Mouse (Mus musculus): ENCODE data around the gene Sox5.

Sox5 gene

DNA sequence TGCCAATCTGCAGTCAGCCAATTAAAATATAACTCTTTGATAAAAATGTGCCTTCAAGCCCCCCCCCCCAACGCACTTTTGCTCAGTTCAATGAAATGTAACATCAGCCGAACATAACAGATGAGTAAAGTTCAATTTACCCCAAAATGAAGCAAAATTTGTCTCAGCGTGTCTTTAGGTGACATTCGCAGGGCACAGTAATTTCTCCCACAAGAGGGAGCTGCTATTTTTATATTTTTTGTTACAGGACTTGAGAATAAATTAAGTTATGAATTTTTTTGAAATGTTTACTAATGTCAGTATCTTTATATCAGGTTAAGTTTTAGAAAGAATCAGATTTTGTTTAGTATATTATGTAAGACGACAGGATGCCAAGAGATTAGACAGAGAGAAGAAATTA lies 280.3 kb downstream of the Sox5 start:
- in situ Hi-C loops (cut with MboI, MseI): no loop called here

DNA sequence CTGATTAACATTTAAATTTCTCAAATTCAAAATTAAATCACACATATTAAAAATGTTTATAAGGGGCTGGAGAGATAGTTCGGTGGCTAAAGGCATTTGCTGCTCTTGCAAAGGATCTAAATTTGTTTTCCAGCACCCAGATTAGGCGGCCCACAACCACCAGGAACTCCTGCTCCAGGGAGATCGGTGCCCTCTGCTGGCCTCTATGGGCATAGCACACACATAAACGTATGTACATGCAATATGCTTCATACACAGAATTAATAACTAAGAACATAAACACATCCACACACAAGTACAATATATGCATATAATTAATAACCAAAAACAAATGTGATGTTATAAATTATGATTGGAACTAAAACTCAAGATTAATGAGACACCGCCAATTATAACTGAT lies 283.6 kb downstream of the Sox5 start:
- in situ Hi-C loops (cut with MboI, MseI): no loop called here

DNA sequence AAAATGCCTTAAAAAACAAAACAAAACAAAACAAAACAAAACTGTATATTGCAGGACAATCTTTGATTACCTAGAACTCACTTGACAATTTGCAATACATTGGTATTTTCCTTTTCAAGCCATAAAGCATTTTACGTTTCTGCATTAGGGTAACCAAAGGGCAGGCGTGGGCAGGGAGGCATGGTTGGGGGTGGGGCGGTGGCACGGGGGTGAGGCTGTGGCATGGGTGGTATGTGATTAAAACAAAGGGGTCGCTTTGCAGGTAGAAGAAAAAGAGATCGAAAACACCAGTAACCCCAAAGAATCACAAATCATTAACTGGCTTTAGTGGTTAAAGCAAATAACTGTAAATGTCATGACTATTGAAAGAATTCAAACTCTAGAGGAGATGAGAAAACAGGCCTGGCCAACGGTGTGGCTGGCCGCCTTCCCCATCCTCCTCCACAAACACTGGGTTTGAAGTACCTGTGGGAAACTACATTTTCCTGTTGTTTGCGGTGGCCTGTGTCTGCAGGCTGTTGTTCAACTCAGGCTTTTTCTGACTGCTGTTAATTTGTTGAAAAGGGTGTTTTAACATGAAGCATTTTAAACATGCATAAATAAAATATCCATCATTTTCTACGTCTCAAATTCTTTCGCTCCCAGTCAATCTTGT lies 289.9 kb downstream of the Sox5 start:
- in situ Hi-C loops (cut with MboI, MseI): no loop called here

DNA sequence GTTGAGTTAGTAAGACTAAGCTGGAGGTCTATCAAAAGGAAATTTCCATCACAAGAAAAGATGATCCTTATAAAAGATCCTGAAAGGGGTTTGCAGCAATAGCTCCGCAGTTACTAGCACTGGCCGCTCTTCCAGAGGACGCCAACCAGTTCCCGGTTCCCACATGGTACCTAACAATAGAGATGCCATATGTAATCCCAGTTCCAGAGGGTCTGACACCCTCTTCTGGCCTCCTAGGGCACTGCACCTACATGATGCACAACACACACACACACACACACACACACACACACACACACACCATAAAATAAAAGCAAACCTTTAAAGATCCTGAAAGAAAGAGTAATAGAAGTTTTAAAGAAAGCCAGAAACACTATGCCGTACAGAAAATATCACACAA lies 290.9 kb downstream of the Sox5 start:
- in situ Hi-C loops (cut with MboI, MseI): no loop called here

DNA sequence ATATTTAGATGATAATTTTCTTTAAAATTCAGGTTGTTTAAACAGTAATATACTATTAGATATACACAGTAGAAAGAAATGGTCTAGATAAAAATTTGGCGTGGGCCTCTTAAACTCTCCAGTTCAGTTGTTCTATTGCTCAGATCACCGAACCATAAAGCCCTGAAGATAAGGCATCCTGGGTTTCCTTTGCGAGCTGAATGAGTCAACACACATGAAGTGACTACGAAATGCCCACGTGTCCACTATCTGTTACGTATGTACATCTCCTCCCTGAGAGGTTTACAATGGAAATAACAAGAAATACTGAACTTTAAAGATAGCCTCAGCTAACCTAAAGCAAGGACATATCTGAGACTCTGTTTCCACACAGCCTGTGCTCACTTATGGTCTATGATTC lies 296.2 kb downstream of the Sox5 start:
- in situ Hi-C loops (cut with MboI, MseI): no loop called here

DNA sequence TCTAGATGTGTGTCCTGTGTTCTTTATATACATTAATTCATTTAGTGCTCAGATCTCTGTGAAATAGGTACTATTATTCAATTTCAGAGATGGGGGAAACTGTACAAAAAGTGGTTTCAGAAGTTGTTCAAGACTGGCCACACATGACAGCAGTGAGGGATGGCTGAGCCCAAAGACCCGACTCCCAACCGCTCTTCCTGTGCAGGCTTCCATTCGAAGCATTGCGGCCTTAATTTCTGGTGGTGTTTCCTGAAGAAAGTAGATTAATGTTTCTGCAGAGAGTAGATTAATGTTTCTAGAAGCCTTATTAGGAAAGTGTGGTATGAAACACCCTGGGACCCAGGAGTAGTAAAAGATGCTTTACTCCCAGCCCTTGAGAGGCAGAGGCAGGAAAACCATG lies 298.6 kb downstream of the Sox5 start:
- in situ Hi-C loops (cut with MboI, MseI): no loop called here

DNA sequence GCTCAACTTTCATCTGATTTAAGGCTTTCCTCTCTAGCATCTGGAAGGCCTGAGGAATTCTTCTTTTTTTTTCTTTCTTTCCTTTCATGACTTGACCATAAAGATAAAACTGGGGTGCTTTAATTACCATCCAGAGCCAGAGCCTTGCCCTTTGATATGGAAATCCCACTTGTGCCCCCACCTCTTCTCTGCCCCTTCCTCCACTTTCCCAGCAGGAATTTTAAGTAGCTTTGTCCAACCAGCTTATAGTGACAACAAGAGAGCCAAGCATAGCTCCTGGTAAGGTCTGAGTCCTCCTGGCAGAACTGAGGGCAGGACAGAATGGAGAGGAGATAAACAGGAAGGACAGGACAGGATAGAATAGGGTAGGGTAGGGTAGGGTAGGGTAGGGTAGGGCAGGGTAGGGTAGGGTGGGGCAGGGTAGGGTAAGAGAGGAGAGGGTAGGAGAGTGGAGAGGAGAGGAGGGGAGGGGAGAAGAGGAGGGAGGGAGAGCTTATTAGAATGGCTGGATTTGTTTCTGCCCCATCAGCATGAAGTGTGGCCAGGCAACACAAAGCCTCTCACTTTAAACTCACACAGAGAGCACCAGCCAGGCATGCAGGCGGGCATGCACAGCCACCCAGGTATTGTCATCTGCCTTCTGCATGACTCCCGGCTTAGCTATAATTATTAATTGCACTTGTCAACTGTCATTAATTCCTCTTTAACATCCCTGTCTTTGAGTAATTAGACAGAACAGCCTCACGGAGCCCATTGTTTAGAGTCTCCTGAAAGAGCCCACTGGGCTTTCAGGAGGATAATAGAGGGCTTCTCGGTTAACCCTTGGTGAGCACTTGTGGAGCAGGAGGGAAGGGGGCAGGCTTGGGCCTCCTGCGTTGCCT lies 300.9 kb downstream of the Sox5 start:
- in situ Hi-C loops (cut with MboI, MseI): no loop called here

DNA sequence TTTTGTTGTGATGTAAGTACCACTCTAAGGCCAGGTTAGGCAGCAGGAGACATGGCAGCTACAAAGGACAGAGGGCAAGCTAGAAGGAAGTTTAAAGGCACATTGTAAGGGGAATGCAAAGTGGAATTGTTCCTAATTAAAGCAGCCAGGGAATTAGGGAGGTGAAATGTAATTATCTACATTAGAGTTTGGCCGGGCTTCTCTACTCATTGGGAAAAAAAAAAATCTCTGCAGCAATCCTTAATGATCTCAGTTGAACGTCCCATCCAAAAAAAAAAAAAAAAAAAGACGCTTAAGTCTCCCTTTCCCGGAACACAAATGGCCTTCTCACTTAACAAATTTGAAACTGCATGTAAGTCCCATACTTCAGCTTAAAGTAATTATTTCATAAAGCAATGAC lies 301.9 kb downstream of the Sox5 start:
- in situ Hi-C loops (cut with MboI, MseI): no loop called here

DNA sequence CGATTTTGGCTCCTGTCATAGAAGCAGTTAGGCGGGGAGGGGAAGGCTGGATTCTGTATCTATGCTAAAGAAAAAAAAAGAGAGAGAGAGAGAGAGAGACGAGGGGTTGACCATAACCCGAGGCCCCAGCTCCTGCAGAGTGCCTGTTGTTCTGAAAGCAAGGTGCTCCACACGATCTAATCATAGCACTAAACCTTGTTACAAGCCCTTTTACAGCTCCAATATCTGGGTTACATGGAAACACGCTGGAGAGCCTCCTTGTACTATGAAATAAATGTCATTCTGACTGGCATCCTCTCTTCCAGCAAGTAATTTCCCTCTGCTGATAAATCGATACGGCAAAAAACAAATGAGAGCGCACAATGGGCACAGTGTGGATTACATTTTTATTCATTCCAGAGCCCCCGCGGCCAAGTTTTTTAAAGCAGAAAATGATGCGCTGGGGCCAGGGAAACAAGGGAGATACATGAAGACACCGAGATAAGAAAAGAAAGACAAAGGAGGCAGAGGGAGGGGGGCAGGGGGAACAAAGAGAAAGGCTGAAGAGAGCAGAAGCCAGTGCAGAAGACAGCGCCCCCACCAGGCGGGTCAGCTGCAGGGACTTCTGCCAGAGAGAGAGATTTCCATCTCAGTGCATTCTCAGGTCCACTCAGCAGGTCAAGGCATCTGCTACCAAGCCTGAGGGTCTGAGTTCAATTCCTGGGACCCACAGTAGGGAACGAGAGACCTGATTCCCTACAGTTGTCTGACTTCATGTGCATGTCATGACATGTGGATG lies 304.3 kb downstream of the Sox5 start:
- in situ Hi-C loops (cut with MboI, MseI): no loop called here

DNA sequence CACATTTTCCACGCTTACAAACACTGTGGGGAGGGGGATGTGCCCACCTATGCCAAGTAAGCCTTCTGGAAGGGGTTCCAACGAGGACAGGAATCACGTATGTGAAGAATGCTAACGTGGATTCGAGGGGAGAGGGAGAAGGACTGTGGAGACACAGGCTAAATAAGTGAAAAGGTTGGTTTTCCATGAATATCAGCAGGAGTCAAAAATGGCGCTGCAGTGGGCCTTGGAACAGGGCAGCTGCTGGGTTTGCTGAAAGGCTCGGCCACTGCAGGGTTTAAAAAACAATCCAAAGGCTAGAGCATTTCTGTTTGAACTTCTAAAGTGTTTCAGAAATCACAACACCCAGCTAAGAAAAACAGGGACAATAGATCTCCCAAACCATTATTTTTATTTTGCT lies 308.3 kb downstream of the Sox5 start:
- in situ Hi-C loops (cut with MboI, MseI): no loop called here

DNA sequence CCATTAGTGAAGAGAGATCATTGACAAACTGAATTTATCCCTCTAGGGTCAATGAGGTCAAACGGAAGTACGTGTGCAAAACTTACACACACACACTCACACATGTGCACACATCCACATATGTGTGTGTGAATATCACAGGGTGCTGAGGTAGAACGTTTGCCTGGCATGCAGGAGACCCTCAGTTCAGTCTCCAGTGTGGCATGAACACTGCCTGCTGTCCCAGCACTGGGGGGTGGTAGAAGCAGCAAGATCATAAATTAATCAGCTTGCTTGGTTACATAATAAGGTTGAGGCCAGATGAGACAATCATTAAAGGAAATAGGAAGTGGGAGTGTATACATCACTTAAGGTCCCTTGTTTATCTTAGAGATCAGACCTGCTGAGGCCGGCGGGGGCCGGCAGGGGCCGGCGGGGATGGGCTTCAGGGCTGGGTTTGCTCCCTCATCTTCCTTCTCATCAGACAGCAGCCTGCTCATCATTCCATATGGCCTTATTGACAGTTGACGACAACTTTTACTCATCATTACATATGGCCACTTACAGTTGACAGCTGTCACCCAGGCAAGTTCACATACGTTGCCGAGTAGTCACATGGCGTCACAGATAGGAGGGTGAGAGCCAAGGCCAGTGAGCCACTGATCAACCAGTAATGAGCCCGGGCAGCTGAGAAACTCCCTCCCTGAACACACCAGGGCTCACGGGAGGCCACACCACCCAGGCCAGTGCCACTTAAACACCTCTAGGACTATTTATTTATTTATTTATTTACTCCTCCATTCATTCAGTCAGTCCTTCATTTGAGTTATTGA lies 309.5 kb downstream of the Sox5 start:
- in situ Hi-C loops (cut with MboI, MseI): no loop called here

DNA sequence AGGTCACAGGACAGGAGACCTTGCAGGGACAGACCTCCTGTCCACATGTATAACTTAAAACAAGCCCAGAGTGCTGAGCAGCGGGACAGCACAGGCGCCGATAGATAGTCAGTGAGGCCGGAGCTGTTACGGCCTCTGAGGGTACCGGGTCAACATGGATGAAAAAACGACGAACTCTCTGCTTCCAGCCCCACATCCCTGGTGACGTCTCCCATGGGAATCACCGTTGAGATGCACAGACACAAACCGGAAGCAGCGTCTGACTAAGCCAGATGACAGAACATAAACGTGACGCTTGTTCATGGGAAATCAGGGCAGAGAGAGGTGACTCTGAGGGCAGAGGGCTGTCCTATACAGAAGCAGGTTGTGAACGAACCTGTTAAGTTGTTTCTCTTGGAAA lies 315.1 kb downstream of the Sox5 start:
- in situ Hi-C loops (cut with MboI, MseI): no loop called here

DNA sequence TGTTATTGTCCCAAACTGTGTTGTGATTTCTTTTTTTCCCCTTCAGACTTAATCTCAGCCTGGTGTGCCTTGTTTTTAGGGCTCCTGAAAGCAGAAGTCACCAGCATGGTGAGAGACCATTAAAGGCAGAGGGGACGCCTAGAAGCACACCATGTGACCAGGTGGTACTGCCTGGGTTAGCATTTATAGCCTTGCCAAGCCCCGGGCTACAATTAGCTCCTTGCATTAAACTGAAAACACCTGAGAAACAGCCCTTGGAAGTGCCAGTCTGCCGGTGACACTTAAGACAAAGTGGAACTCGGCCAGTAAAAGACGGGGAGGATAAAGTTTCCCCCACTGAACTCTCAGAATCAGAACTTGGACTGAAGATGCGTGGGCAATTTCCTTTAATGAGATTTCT lies 318.1 kb downstream of the Sox5 start:
- in situ Hi-C loops (cut with MboI, MseI): no loop called here

DNA sequence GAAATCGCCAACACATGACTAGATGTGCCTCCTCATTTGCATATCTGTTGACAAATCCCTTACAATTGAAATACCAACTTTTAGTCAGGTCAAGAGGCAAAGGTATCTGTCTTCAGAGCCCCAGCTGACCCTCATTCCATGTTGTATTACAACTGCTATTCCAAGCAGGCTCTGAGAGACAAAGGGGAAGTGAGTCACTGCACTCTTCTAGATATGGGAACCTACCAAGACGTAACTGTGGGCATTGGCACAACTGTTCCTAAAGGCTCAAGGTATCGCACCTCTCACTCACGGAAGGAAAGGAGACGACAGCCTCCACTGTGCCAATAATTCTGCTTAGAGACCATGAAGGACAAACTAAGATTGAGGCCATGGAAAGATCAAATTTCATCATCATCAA lies 318.5 kb downstream of the Sox5 start:
- in situ Hi-C loops (cut with MboI, MseI): no loop called here

DNA sequence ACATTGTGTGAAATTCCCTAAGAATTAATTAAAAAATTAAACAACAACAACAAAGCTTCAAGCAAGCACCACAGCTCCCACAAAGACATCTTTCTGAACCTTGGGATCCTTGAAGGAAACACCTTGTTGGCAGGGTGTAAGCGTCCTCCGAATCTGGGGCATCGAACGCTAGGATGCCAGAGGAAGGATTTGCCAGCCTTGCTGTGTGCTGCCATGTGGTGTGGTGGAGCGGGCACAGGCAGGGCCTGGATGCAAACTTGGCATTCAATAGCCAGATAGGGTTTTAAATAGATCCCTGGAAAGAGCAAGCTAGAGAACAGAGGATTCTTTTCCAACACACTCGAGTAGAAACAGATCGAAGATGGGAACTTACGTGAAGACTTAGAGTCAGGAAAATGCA lies 322.3 kb downstream of the Sox5 start:
- in situ Hi-C loops (cut with MboI, MseI): no loop called here

DNA sequence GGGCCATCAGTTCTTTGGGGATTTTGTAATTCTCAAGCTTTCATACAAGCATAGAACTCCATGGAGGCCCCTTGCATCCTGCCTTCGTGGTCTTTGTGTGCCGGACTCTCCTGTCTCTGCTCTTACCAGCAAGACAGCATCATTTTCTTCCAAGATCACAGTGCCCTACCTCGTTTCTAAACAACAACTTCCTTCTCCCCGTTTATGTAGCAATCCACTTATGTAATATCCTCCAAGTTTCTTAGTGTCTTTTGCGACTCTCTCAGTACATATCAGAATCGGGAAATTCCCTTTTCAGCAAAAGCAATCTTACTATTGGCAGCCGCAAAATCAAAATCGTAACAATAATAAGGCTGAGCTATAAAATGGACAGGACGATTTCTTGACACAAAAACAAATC lies 324.3 kb downstream of the Sox5 start:
- in situ Hi-C loops (cut with MboI, MseI): no loop called here

DNA sequence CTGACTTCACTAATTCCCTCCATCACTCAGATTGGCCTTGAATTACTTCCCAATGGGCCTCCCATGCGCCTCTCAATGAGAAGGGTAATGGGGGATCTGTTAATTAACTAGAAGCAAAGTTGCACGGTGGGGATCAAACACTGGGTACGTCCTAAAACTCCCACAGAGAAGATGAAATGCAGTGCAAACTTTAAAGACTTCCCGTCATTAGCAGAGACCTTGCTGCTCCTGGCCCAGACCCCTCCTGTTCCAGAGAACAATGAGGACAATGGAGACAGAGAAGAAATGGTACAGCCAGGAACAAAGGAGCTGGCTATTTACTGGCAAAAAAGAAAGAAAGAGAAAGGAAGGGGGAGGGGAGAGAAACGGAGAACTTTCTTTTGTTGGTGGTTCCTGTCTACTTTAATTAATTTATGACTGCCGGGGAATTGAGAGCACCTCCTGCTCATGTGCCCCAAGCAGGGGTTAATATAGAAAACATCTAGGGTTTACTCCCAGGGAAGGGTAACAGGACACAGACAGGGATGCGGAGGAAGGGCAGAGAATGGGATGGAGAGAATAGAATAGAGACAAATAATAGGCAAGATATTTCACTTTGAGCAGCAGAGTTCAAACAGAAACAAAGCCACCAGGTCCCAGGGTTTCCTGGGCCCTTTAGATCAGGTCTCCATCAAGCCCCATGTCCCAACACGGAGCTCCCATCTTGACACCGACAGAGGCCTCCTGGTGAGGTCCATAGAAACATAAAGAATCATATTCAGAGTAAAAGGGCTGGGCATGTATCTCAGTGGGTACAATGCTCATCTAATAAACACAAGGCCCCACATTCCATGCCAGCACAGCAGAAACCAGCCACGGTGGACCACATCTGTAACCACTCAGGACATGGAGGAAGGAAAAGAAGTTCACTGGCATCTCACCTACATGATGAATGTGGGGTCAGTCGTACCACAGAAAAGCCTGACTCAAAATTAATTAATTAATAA lies 327.2 kb downstream of the Sox5 start:
- in situ Hi-C loops (cut with MboI, MseI): no loop called here

DNA sequence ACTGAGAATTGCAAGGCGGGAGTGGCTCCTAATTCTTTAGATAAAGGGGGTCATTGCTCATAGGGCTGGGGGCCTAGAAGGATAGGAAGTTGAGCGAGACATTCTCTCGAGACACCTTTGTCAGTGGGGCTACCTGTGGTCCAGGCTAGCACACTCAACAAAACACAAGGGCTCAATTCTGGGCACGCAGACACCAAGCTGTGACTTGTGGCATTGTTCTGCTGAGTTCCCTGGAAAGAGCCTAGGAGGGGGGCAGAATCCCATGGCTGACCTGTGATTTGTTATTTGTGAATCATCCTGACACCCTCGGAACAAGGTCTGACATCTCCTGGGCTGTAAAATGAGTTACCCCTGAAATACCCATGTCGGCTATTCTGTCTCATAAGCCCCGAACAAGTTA lies 328.2 kb downstream of the Sox5 start:
- in situ Hi-C loops (cut with MboI, MseI): no loop called here

DNA sequence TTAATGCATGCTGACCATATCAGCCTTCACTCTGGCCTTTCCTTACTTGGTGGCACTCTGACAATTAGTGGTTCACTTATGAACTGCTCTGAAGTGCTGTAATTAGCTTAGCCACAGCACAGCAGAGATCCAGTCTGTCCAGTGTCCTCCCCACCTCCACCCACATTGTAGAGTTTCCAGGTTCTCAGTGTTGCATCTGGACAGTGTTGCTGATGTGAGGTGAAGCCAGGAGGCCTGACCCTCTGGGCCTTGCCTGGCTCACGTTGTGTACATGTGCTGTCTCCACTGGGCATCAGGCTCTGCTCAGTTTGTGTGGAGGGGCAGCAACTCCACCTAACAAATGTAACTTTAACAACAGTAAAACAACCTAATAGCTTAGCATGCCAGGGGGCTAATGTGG lies 328.6 kb downstream of the Sox5 start:
- in situ Hi-C loops (cut with MboI, MseI): no loop called here

DNA sequence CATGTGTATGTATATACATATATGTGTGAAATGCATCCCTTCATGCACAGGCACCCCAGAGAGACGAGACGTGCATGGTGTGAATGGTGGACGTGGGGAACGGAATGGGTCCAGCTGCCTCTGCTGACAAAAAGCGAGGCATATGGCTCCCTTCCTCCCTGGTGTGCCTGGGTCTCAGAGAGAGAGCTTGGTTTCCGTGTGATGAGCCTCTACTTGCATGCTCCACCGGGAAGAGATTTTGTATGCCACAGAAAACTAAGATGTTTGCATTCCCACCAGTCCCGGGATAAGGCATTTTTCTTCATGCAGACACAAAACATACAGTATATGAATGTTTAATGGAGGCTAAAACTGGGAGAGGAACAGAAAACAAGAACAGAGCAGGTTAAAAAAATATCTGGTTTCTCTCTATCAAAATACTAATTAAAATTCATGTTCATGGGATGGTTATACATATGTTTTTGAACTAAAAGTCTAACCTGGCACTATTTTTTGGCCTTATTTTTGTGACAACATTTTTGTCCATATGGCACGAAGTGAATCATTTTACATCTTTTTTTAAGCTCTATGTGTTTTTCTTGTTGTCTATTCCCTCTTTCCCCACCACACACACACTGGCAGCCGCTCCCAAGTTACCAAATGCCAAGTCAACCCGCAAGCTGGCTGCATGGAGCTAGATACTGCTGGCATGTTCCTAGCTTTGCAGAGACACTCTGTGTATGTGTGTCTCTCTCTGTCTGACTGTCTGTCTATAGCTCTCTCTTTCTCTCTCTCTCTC lies 329.4 kb downstream of the Sox5 start:
- in situ Hi-C loops (cut with MboI, MseI): no loop called here

All from T-helper 17 cell (primary cell).